Mouse (Mus musculus) spleen, adult 2 months (tissue): ENCODE results near the gene Myo9b.

Experiments
- CTCF ChIP-seq: fragments of 200-500 bp; IDR thresholded peaks from 2 replicates; pipeline ENCODE4 v1.5.1; 2011; ENCODE audit warnings: mild to moderate bottlenecking, inconsistent platforms; ENCODE audit not compliant: insufficient read depth, insufficient read length, insufficient replicate concordance; ENCODE audit errors: extremely low read depth
- POLR2A ChIP-seq: fragments of 200-500 bp; IDR thresholded peaks from 2 replicates; pipeline ENCODE4 v1.6.1; 2011; ENCODE audit warnings: low read depth, low read length, inconsistent platforms

GRCm38 (mm10) chr8:71372427-71372826 lies 99.9 kb downstream of the Myo9b start:
- no peak for TF ChIP-seq POLR2A
- no peak for TF ChIP-seq CTCF
